Mouse (Mus musculus): Measurements from ENCODE around the gene Mei4.

Gene Mei4

GRCm38 (mm10) chr9:82136119-82136518 is 272.6 kb downstream of the Mei4 start:
- in situ Hi-C loops (cut with MboI; ENCODE audit: low sequenced_read_pairs), result no loop called here

DNA sequence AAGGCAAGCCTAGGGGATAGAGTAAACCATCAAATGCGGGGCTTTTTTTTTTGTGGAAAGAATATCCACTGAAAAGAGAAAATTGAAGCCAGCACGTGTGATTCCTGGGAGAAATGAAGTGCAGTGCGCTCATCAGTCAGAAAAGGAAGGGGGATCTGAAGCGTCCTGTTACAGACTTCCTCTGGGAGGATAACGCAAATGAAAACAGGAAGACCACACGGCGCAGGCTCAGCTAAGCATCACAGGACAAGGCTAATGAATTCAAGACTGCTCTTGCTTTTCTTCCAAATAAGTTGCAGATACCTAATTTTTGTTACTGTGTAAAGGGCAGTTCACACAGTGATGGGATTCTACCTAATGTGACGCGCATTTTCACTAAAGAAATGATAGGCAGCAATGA is 296.7 kb downstream of the Mei4 start:
- in situ Hi-C loops (cut with MboI; ENCODE audit: low sequenced_read_pairs), result no loop called here

DNA sequence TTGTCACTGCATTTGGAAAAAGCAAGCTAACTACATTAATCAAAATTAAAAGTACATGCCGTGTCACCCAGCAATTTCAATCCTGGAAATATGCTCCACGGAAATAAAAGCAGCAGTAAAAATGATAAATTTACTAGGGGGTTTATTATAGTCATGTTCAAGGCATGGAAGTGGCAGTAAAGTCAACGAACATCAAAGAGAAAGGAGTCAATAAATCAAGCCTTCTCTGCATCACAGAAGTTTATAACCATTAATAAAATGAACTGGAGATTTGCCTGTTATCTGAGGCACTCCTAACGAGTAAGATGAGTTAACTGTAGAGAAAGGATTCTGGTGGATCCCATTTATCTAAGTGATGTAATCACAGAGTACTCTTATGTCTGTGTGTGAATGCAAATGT is 298.9 kb downstream of the Mei4 start:
- in situ Hi-C loops (cut with MboI; ENCODE audit: low sequenced_read_pairs), result no loop called here

- in situ Hi-C loops (cut with MboI; ENCODE audit: low sequenced_read_pairs), result no loop called here
These were observed 354.5 kb downstream of the Mei4 start for GRCm38 (mm10) chr9:82217976-82218375.

GRCm38 (mm10) chr9:82247695-82248445 is 384.4 kb downstream of the Mei4 start:
- in situ Hi-C loops (cut with MboI; ENCODE audit: low sequenced_read_pairs), result no loop called here

Data from CH12F3 (cell line).